Comparison of ENCODE assay signal across 13 mouse cellular contexts in genomic region chr16:34325869-34326268, GRCm38 (mm10).
"Had no signal": no experiment of that assay in that cellular context is flagged by ENCODE, and none has a peak within 500 bp of the region (broad histone marks: within the 10 kb centered on the region; RNA-seq: fewer than 3 reads in every experiment).

No protein-coding gene starts in this region.

- H3K9ac ChIP-seq: liver, embryonic 15.5 days; midbrain, embryonic 15.5 days; neural tube, embryonic 12.5 days had no signal

- H3K27ac ChIP-seq: limb, embryonic 10.5 days; liver, embryonic 15.5 days; macrophage; midbrain, embryonic 15.5 days; neural tube, embryonic 12.5 days; stomach, postnatal 0 days had no signal

- H3K27me3 ChIP-seq: liver, embryonic 15.5 days; midbrain, embryonic 15.5 days; neural tube, embryonic 12.5 days had no signal

- ATAC-seq: hindbrain, embryonic 16.5 days; inflammation-experienced regulatory T-cells, adult 6 months; intestine, postnatal 0 days; midbrain, embryonic 15.5 days had no signal

- H3K4me2 ChIP-seq: liver, embryonic 15.5 days; midbrain, embryonic 11.5 days; midbrain, embryonic 15.5 days; neural tube, embryonic 12.5 days had no signal

- H3K36me3 ChIP-seq: limb, embryonic 10.5 days; liver, embryonic 15.5 days; midbrain, embryonic 15.5 days had no signal

- DNase-seq: thymus, postnatal 4 days had no signal

- H3K4me3 ChIP-seq: left cerebral cortex, adult 2 months; limb, embryonic 10.5 days; liver, embryonic 15.5 days; megakaryocyte, embryonic 14.5 days; midbrain, embryonic 15.5 days; neural tube, embryonic 12.5 days had no signal

- H3K9me3 ChIP-seq: limb, embryonic 10.5 days; liver, embryonic 15.5 days; megakaryocyte, embryonic 14.5 days; midbrain, embryonic 15.5 days; neural tube, embryonic 12.5 days had no signal
